ENCODE assay signal across 8 mouse cellular contexts in the genomic region with DNA sequence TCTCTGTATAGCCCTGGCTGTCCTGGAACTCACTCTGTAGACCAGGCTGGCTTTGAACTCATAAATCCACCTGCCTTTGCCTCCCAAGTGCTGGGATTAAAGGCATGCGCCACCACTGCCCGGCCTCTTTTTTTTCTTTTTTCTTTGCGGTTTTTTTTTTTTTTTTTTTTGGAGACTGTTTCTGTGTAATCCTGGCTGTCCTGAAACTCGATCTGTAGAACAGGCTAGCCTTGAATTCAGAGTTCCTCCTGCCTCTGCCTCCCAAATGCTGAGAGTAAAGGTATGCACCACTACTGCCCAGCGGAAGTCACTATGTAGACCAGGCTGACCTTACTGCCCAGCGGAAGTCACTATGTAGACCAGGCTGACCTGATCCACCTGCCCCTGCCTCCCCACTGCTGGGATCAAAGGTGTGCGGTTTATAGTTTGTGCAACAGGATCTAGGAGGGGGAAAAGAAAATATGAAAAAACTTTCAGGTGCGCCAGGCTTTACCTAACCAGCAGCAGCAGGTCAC. TPM values are rescaled to one million over a fixed set of nuclear protein-coding genes. Genes with fewer than 3 reads are reported as not detected.
DNase-seq lines count a peak whose midpoint lies in the region; ATAC-seq and TF ChIP-seq lines count a peak whose summit lies in the region.

No protein-coding gene starts in this region.

- no peak for TF ChIP-seq POLR2A in cerebellum, adult 2 months (IDR thresholded peaks at IDR 0.05; ENCODE audit: borderline replicate concordance, insufficient read depth, low read length)

- no peaks in the 10 kb centered on the region for H3K27me3 ChIP-seq in cerebellum, adult 2 months (ENCODE audit: control insufficient read depth, insufficient read depth, low read length)
- no peaks in the 10 kb centered on the region for H3K27me3 ChIP-seq in neural tube, embryonic 11.5 days (ENCODE audit: control insufficient read depth, insufficient read depth, low read length)
- H3K27me3 ChIP-seq in liver, embryonic 11.5 days (replicated peaks; ENCODE audit: control insufficient read depth, insufficient read depth, low read length), result no peaks in the 10 kb centered on the region
- H3K27me3 ChIP-seq in stomach, embryonic 16.5 days (ENCODE audit: control insufficient read depth, insufficient read depth, low read length), result no peaks in the 10 kb centered on the region

- H3K9me3 ChIP-seq in neural tube, embryonic 11.5 days (ENCODE audit: control insufficient read depth, low read length), result no peaks in the 10 kb centered on the region
- H3K9me3 ChIP-seq in liver, embryonic 11.5 days (ENCODE audit: control insufficient read depth, low read length), result no peaks in the 10 kb centered on the region
- no peaks in the 10 kb centered on the region for H3K9me3 ChIP-seq in stomach, embryonic 16.5 days (replicated peaks; ENCODE audit: control insufficient read depth, low read length)

- H3K4me3 ChIP-seq in cerebellum, adult 2 months (replicated peaks; ENCODE audit: insufficient read depth, low read depth, low read length), result peak overlapping the region; percentile 59
- peak overlapping the region; percentile 88 for H3K4me3 ChIP-seq in neural tube, embryonic 11.5 days (ENCODE audit: low read depth, low read length)
- H3K4me3 ChIP-seq in liver, embryonic 11.5 days (ENCODE audit: low read depth, low read length), result peak overlapping the region; percentile 80
- H3K4me3 ChIP-seq in stomach, embryonic 16.5 days (replicated peaks; ENCODE audit: low read length), result peak overlapping the region; percentile 93

- H3K4me1 ChIP-seq in cerebellum, adult 2 months (ENCODE audit: control insufficient read depth, insufficient read depth, low read length), result no peaks in the 10 kb centered on the region; the same call in 1 of the 2 replicates
- peaks cover 11% of the 10 kb centered on the region for H3K4me1 ChIP-seq in neural tube, embryonic 11.5 days (ENCODE audit: control insufficient read depth, insufficient read depth, low read length)
- H3K4me1 ChIP-seq in liver, embryonic 11.5 days (replicated peaks; ENCODE audit: control insufficient read depth, insufficient read depth, low read length), result peaks cover 21% of the 10 kb centered on the region
- H3K4me1 ChIP-seq in stomach, embryonic 16.5 days (ENCODE audit: control insufficient read depth, insufficient read depth, low read length), result peaks cover 24% of the 10 kb centered on the region

- 54% methylated on average over 8 of the region's 8 CpGs for WGBS in cerebellum, adult 2 months
- WGBS in neural tube, embryonic 11.5 days, result 54% methylated on average over 8 of the region's 8 CpGs
- WGBS in liver, embryonic 11.5 days, result 35% methylated on average over 8 of the region's 8 CpGs
- 41% methylated on average over 8 of the region's 8 CpGs for WGBS in stomach, embryonic 16.5 days

- DNase-seq in cerebellum, adult 2 months, result no peak
- DNase-seq in cerebellum, adult 9-11 months, result no peak
- DNase-seq in neural tube, embryonic 11.5 days (ENCODE audit: low spot score), result no peak
- no peak for DNase-seq in neural tube, embryonic 10.5 days (ENCODE audit: extremely low spot score, low spot score)
- no peak for DNase-seq in liver, embryonic 11.5 days (ENCODE audit: low spot score)
- DNase-seq in right cerebral cortex, postnatal 25 days, result no peak
- DNase-seq in adrenal gland, adult 18-20 months (ENCODE audit: low spot score in 2 of 2), result no peak

- peak overlapping the region; percentile 85 for H3K4me2 ChIP-seq in neural tube, embryonic 11.5 days (ENCODE audit: low read depth)
- H3K4me2 ChIP-seq in liver, embryonic 11.5 days, result peak overlapping the region; percentile 90
- H3K4me2 ChIP-seq in stomach, embryonic 16.5 days (ENCODE audit: low read depth, low read length), result peak overlapping the region; percentile 86

- no peak overlapping the region for H3K27ac ChIP-seq in cerebellum, adult 2 months (ENCODE audit: insufficient read depth, low read length)
- no peak overlapping the region for H3K27ac ChIP-seq in neural tube, embryonic 11.5 days (ENCODE audit: low read depth, low read length)
- 0 out of 2 replicates have a peak overlapping the region, but pooled peaks have one; percentile 28 for H3K27ac ChIP-seq in liver, embryonic 11.5 days (ENCODE audit: low read depth, low read length)
- no peak overlapping the region for H3K27ac ChIP-seq in stomach, embryonic 16.5 days (ENCODE audit: low read length)

- H3K36me3 ChIP-seq in neural tube, embryonic 11.5 days (ENCODE audit: control insufficient read depth, insufficient read depth, low read length), result peaks cover 6% of the 10 kb centered on the region
- H3K36me3 ChIP-seq in liver, embryonic 11.5 days (ENCODE audit: control insufficient read depth, insufficient read depth, low read length), result peaks cover 24% of the 10 kb centered on the region
- H3K36me3 ChIP-seq in stomach, embryonic 16.5 days (ENCODE audit: control insufficient read depth, insufficient read depth, low read length), result peaks cover 7% of the 10 kb centered on the region

- H3K9ac ChIP-seq in neural tube, embryonic 11.5 days (ENCODE audit: low read length), result peak overlapping the region; percentile 18; the same call in 1 of the 2 replicates
- H3K9ac ChIP-seq in liver, embryonic 11.5 days (ENCODE audit: low read depth, low read length), result peak overlapping the region; percentile 44; the same call in 1 of the 2 replicates
- H3K9ac ChIP-seq in stomach, embryonic 16.5 days (ENCODE audit: low read length), result peak overlapping the region; percentile 48; the same call in 1 of the 2 replicates

- ATAC-seq in neural tube, embryonic 11.5 days (ENCODE audit: insufficient read depth, low FRiP score, low TSS enrichment), result peak; percentile 52
- peak; percentile 30 for ATAC-seq in liver, embryonic 11.5 days (replicated peaks; ENCODE audit: low FRiP score)
- ATAC-seq in stomach, embryonic 16.5 days (ENCODE audit: insufficient read depth, low FRiP score), result peak; percentile 10; the same call in 1 of the 2 replicates

- no peak for TF ChIP-seq CTCF in cerebellum, adult 2 months (IDR thresholded peaks at IDR 0.05; ENCODE audit: borderline replicate concordance, insufficient read depth, low read depth, low read length)

RNA-seq across cellular contexts. Expression of gene Nhp2, which starts 0.6 kb away (rescaled TPM):
- 45.2 and 48.4 TPM in 2 replicates for polyA plus RNA-seq in cerebellum, adult 2 months (2012; rRNA removed)
- 155 and 168 TPM in 2 replicates for polyA plus RNA-seq in neural tube, embryonic 11.5 days (2014; fragmentation: Nextera tagmentation; extraction: Ambion mirVana)
- polyA plus RNA-seq in liver, embryonic 11.5 days (2014; fragmentation: Nextera tagmentation; extraction: Ambion mirVana), result 347 and 349 TPM in 2 replicates
- polyA plus RNA-seq in stomach, embryonic 16.5 days (2015; fragmentation: Nextera tagmentation; extraction: Ambion mirVana), result 133 and 138 TPM in 2 replicates
- total RNA-seq in adrenal gland, adult 18-20 months (2021), result 10 to 100 TPM; 53.3 to 68.6 TPM

RNA-seq across cellular contexts. Expression of gene Hnrnpab, which starts 12.3 kb away (rescaled TPM):
- 101 and 103 TPM in 2 replicates for polyA plus RNA-seq in cerebellum, adult 2 months (2012; rRNA removed)
- polyA plus RNA-seq in neural tube, embryonic 11.5 days (2014; fragmentation: Nextera tagmentation; extraction: Ambion mirVana), result 764 and 777 TPM in 2 replicates
- polyA plus RNA-seq in liver, embryonic 11.5 days (2014; fragmentation: Nextera tagmentation; extraction: Ambion mirVana), result 552 and 577 TPM in 2 replicates
- 201 and 238 TPM in 2 replicates for polyA plus RNA-seq in stomach, embryonic 16.5 days (2015; fragmentation: Nextera tagmentation; extraction: Ambion mirVana)
- total RNA-seq in adrenal gland, adult 18-20 months (2021), result 100 to 1,000 TPM; 254 to 336 TPM

RNA-seq across cellular contexts. Expression of gene Rmnd5b, which starts 16.7 kb away (rescaled TPM):
- 62.3 and 72.9 TPM in 2 replicates for polyA plus RNA-seq in cerebellum, adult 2 months (2012; rRNA removed)
- 51.2 and 52.6 TPM in 2 replicates for polyA plus RNA-seq in neural tube, embryonic 11.5 days (2014; fragmentation: Nextera tagmentation; extraction: Ambion mirVana)
- polyA plus RNA-seq in liver, embryonic 11.5 days (2014; fragmentation: Nextera tagmentation; extraction: Ambion mirVana), result 47.8 and 52.2 TPM in 2 replicates
- 40.0 and 41.3 TPM in 2 replicates for polyA plus RNA-seq in stomach, embryonic 16.5 days (2015; fragmentation: Nextera tagmentation; extraction: Ambion mirVana)
- 10 to 100 TPM; 30.0 to 47.2 TPM for total RNA-seq in adrenal gland, adult 18-20 months (2021)

RNA-seq across cellular contexts. Expression of gene N4bp3, which starts 31.7 kb away (rescaled TPM):
- 15.3 and 16.7 TPM in 2 replicates for polyA plus RNA-seq in cerebellum, adult 2 months (2012; rRNA removed)
- polyA plus RNA-seq in neural tube, embryonic 11.5 days (2014; fragmentation: Nextera tagmentation; extraction: Ambion mirVana), result 12.2 and 13.5 TPM in 2 replicates
- polyA plus RNA-seq in liver, embryonic 11.5 days (2014; fragmentation: Nextera tagmentation; extraction: Ambion mirVana), result 7.2 and 7.9 TPM in 2 replicates
- 20.7 and 21.0 TPM in 2 replicates for polyA plus RNA-seq in stomach, embryonic 16.5 days (2015; fragmentation: Nextera tagmentation; extraction: Ambion mirVana)
- 1 to 10 TPM; 6.3 to 7.7 TPM for total RNA-seq in adrenal gland, adult 18-20 months (2021)

RNA-seq across cellular contexts. Expression of gene D930048N14Rik, which starts 31.8 kb away (rescaled TPM):
- 3.8 and 4.1 TPM in 2 replicates for polyA plus RNA-seq in cerebellum, adult 2 months (2012; rRNA removed)
- polyA plus RNA-seq in neural tube, embryonic 11.5 days (2014; fragmentation: Nextera tagmentation; extraction: Ambion mirVana), result 0.74 and 1.4 TPM in 2 replicates
- 1.3 and 1.5 TPM in 2 replicates for polyA plus RNA-seq in liver, embryonic 11.5 days (2014; fragmentation: Nextera tagmentation; extraction: Ambion mirVana)
- 5.9 and 6.4 TPM in 2 replicates for polyA plus RNA-seq in stomach, embryonic 16.5 days (2015; fragmentation: Nextera tagmentation; extraction: Ambion mirVana)
- 1 to 10 TPM; 1.3 TPM for total RNA-seq in adrenal gland, adult 18-20 months (2021)
